Mouse (Mus musculus) cerebellum, adult 11 months (tissue): Measurements from ENCODE around the gene Olfr874.
"Not testable (repeated sequence)": the region's sequence is repeated elsewhere in the genome, so short reads cannot be mapped to it uniquely, and the experiment has no call there.

ENCODE experiments used
- DNase-seq: peaks from one replicate; pipeline ENCODE4 v3.0.0; 2022

Gene Olfr874

GRCm38 (mm10) chr9:37744806-37745205 lies at the start of gene Olfr874:
TSS of gene Olfr874 (plus strand) at chr9:37745106.
- DNase-seq, result no peak

GRCm38 (mm10) chr9:37716150-37716549 lies 28.8 kb upstream of the Olfr874 start, which contains the start of gene Olfr160:
TSS of gene Olfr160 (minus strand) at chr9:37716250.
- no peak for DNase-seq

- no peak for DNase-seq
Measured at GRCm38 (mm10) chr9:37734310-37734709, 10.6 kb upstream of the Olfr874 start.

GRCm38 (mm10) chr9:37750319-37751075 lies 5.6 kb downstream of the Olfr874 start:
- DNase-seq, result no peak

GRCm38 (mm10) chr9:37751467-37751866 lies 6.6 kb downstream of the Olfr874 start:
- no peak for DNase-seq

- no peak for DNase-seq
Measured at GRCm38 (mm10) chr9:37752006-37752405, 7.1 kb downstream of the Olfr874 start.

- no peak for DNase-seq
Measured at GRCm38 (mm10) chr9:37761728-37762127, 16.8 kb downstream of the Olfr874 start.

- DNase-seq, result no peak
Measured at GRCm38 (mm10) chr9:37762541-37762940, 17.6 kb downstream of the Olfr874 start.

GRCm38 (mm10) chr9:37770661-37771060 lies 25.8 kb downstream of the Olfr874 start:
- no peak for DNase-seq

- DNase-seq, result no peak
Measured at GRCm38 (mm10) chr9:37771759-37772158, 26.9 kb downstream of the Olfr874 start, which contains the start of gene Olfr875. TSS of gene Olfr875 (plus strand) at chr9:37771857.

- no peak for DNase-seq
Measured at GRCm38 (mm10) chr9:37782766-37783260, 37.9 kb downstream of the Olfr874 start.

- DNase-seq, result not testable (repeated sequence)
Measured at GRCm38 (mm10) chr9:37783394-37784387, 38.8 kb downstream of the Olfr874 start.

GRCm38 (mm10) chr9:37786411-37786810 lies 41.5 kb downstream of the Olfr874 start:
- DNase-seq, result no peak
